Mouse (Mus musculus): ENCODE results near the gene Mapk1ip1l.

- TF ChIP-seq CTCF (IDR thresholded peaks at IDR 0.05; ENCODE audit: low read depth, low read length) = no peak
- no peak for TF ChIP-seq POLR2A (IDR thresholded peaks at IDR 0.05; ENCODE audit: extremely low read depth, insufficient read depth, low read length)
Observed at GRCm38 (mm10) chr14:47286215-47286614, 11.9 kb upstream of the Mapk1ip1l start.
